Mouse (Mus musculus) myocyte (in vitro differentiated cells): ENCODE measurements at regions not wholly inside any gene's neighbourhood (a gene's known extent, or its start where the extent isn't known, plus 50 kb on each side); places are given as distances from the start of the nearest gene placed in this dataset.

Source experiments
- H3K27me3 ChIP-seq: one replicate; pipeline ENCODE4 v1.6.1; 2011; ENCODE audit not compliant: control insufficient read depth, insufficient read depth, insufficient read length
- H3K36me3 ChIP-seq: one replicate; pipeline ENCODE4 v1.6.1; 2011; ENCODE audit not compliant: control insufficient read depth, insufficient read depth
- H3K4me2 ChIP-seq: one replicate; pipeline ENCODE4 v1.6.1; 2011; ENCODE audit warnings: low read depth, control low read depth
- H3K4me3 ChIP-seq: one replicate; pipeline ENCODE4 v1.5.1; 2011; ENCODE audit warnings: mild to moderate bottlenecking, control low read depth, moderate library complexity
- H3K79me2 ChIP-seq: one replicate; pipeline ENCODE4 v1.6.1; 2011; ENCODE audit not compliant: control insufficient read depth, insufficient read depth
- H3ac ChIP-seq: one replicate; pipeline ENCODE4 v1.6.1; 2011; ENCODE audit not compliant: control insufficient read depth, insufficient read length
- CEBPB ChIP-seq: IDR thresholded peaks from 2 replicates; pipeline ENCODE4 v1.6.1; 2011; ENCODE audit warnings: mild to moderate bottlenecking, moderate library complexity; ENCODE audit not compliant: poor library complexity, insufficient read depth, severe bottlenecking
- E2F4 ChIP-seq: IDR thresholded peaks from one replicate; pipeline ENCODE4 v1.6.1; 2011; ENCODE audit warnings: mild to moderate bottlenecking, control low read depth, moderate library complexity; ENCODE audit not compliant: insufficient read depth
- MAX ChIP-seq: IDR thresholded peaks from one replicate; pipeline ENCODE4 v1.6.1; 2011; ENCODE audit warnings: low read depth, mild to moderate bottlenecking, control low read depth
- MYOD1 ChIP-seq, 3 experiments: IDR thresholded peaks; one replicate each; pipeline ENCODE4 v1.6.1; 2011; ENCODE audit warnings: control low read depth in 2 of 3, low read depth in 2 of 3, mild to moderate bottlenecking in 2 of 3, moderate library complexity in 1 of 3; ENCODE audit not compliant: insufficient read length in 2 of 3, control insufficient read depth in 1 of 3
- MYOG ChIP-seq, 3 experiments: IDR thresholded peaks; one replicate each; pipeline ENCODE4 v1.6.1; 2011; ENCODE audit warnings: control low read depth in 2 of 3, low read depth in 2 of 3, mild to moderate bottlenecking in 2 of 3; ENCODE audit not compliant: insufficient read length in 2 of 3, control insufficient read depth in 1 of 3, insufficient read depth in 1 of 3
- POLR2A ChIP-seq: IDR thresholded peaks from one replicate; pipeline ENCODE4 v1.6.1; 2011; ENCODE audit warnings: low read depth, mild to moderate bottlenecking, control low read depth, moderate library complexity; ENCODE audit not compliant: insufficient read length
- POLR2AphosphoS2 ChIP-seq: IDR thresholded peaks from one replicate; pipeline ENCODE4 v1.6.1; 2011; ENCODE audit warnings: low read depth, control low read depth; ENCODE audit not compliant: insufficient read length
- REST ChIP-seq: IDR thresholded peaks from one replicate; pipeline ENCODE4 v1.6.1; 2011; ENCODE audit warnings: mild to moderate bottlenecking, control low read depth, moderate library complexity; ENCODE audit not compliant: insufficient read depth, insufficient read length
- SRF ChIP-seq: IDR thresholded peaks from one replicate; pipeline ENCODE4 v1.6.1; 2011; ENCODE audit warnings: low read depth; ENCODE audit not compliant: control insufficient read depth, insufficient read length
- TCF12 ChIP-seq: IDR thresholded peaks from one replicate; pipeline ENCODE4 v1.6.1; 2011; ENCODE audit warnings: mild to moderate bottlenecking, control low read depth; ENCODE audit not compliant: poor library complexity, insufficient read depth, severe bottlenecking
- TCF3 ChIP-seq: IDR thresholded peaks from one replicate; pipeline ENCODE4 v1.6.1; 2011; ENCODE audit warnings: low read depth, control low read depth; ENCODE audit not compliant: insufficient read length
- USF1 ChIP-seq: IDR thresholded peaks from one replicate; pipeline ENCODE4 v1.6.1; 2011; ENCODE audit warnings: low read depth, mild to moderate bottlenecking, control low read depth, moderate library complexity

DNA sequence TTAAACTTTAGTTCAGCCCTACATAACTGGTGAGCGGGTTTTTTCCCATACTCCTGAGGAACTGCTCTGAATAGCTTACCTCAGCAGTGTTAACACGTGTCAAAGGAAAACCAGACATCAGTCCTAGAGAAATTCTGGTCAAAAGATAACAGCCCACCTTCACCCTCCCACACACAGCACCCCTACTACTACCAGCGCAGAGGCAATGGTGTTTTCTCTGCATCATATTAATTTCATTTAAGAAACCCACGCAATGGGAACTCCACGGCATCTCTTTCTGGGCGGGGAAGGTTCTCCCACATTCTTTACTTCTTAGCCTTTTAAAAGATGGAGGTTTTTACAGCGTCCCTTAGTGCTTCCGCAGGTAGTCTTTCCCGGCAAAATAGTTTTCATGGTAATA lies 172.7 kb upstream of the Arid2 start:
- no peak overlapping the region for H3K4me2 ChIP-seq
- no peak overlapping the region for H3ac ChIP-seq
- H3K79me2 ChIP-seq = no peaks in the 10 kb centered on the region
- no peaks in the 10 kb centered on the region for H3K27me3 ChIP-seq
- no peak for TF ChIP-seq POLR2A
- TF ChIP-seq POLR2AphosphoS2 = no peak
- TF ChIP-seq REST = no peak
- TF ChIP-seq E2F4 = no peak
- TF ChIP-seq TCF12 = no peak
- no peak for TF ChIP-seq USF1
- no peak overlapping the region for H3K4me3 ChIP-seq
- H3K36me3 ChIP-seq = no peaks in the 10 kb centered on the region

- no peak overlapping the region for H3K4me2 ChIP-seq
- H3K36me3 ChIP-seq = no peaks in the 10 kb centered on the region
- TF ChIP-seq E2F4 = no peak
- no peak for TF ChIP-seq POLR2A
- no peak for TF ChIP-seq CEBPB
- TF ChIP-seq MYOG (IDR thresholded peaks at IDR 0.05; ENCODE audit: control insufficient read depth in 1 of 3, insufficient read depth in 1 of 3, insufficient read length in 2 of 3, low read depth in 2 of 3) = no peak
- TF ChIP-seq TCF3 = no peak
- no peak for TF ChIP-seq MYOD1 (IDR thresholded peaks at IDR 0.05; ENCODE audit: control insufficient read depth in 1 of 3, insufficient read length in 2 of 3, low read depth in 2 of 3)
- TF ChIP-seq MAX = no peak
- TF ChIP-seq USF1 = no peak
- no peak for TF ChIP-seq POLR2AphosphoS2
- TF ChIP-seq REST = no peak
- no peaks in the 10 kb centered on the region for H3K27me3 ChIP-seq
- H3K4me3 ChIP-seq = no peak overlapping the region
- no peaks in the 10 kb centered on the region for H3K79me2 ChIP-seq
- H3ac ChIP-seq = no peak overlapping the region
These were observed 172.1 kb upstream of the Arid2 start for GRCm38 (mm10) chr15:96115196-96115595.

DNA sequence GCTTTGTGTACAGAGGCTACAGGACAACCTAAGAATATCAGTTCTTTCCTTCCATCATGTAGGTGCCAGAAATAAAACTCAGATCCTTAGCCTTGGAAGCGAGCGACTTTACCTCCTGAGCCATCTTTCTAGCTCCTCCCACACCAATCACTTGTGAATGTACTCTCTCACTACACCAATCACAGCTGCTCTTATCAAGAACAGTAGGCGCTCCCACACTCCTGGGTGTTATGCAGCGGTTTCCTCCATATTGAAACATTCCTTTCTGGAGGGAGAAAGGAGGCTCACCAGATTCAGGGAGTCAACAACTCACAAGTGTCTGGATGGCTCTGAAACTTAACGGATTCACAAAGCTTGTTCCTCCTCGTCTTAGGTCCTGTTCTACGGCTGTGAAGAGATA lies 168.1 kb upstream of the Arid2 start:
- Histone ChIP-seq H3K4me3 (no peak overlapping the region), H3K36me3 (no peaks in the 10 kb centered on the region), H3K79me2 (no peaks in the 10 kb centered on the region), H3K4me2 (no peak overlapping the region), H3ac (no peak overlapping the region), H3K27me3 (no peaks in the 10 kb centered on the region)
- TF ChIP-seq POLR2A = no peak
- no peak for TF ChIP-seq E2F4
- no peak for TF ChIP-seq MAX
- TF ChIP-seq CEBPB = no peak
- TF ChIP-seq MYOD1 (IDR thresholded peaks at IDR 0.05; ENCODE audit: control insufficient read depth in 1 of 3, insufficient read length in 2 of 3, low read depth in 2 of 3) = no peak
- no peak for TF ChIP-seq TCF3
- TF ChIP-seq USF1 = no peak
- TF ChIP-seq TCF12 = no peak
- TF ChIP-seq POLR2AphosphoS2 = no peak
- TF ChIP-seq REST = no peak
- TF ChIP-seq MYOG (IDR thresholded peaks at IDR 0.05; ENCODE audit: control insufficient read depth in 1 of 3, insufficient read depth in 1 of 3, insufficient read length in 2 of 3, low read depth in 2 of 3) = no peak
- TF ChIP-seq SRF = no peak

DNA sequence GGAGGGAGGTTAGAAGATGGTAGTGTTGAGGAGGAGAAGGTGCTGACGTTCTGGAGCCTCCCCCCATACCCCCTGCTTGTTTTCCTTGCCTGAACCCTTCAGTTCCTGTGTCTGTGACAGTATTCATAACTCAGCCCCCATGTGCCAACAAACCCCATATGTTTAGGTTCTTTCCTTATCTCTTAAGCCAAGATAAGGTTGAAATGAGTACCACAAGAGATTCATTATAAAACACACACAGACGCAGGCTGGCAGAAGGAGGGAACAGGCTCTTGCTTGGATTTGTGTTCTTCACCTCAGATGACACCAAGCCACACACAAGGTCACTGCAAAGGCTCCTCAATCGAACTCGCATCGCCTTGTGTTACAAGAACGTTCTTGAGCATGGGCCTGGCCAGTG lies 162.9 kb upstream of the Arid2 start:
- H3ac ChIP-seq = no peak overlapping the region
- no peak for TF ChIP-seq E2F4
- TF ChIP-seq POLR2AphosphoS2 = no peak
- no peak for TF ChIP-seq CEBPB
- no peak for TF ChIP-seq MAX
- no peak for TF ChIP-seq MYOD1 (IDR thresholded peaks at IDR 0.05; ENCODE audit: control insufficient read depth in 1 of 3, insufficient read length in 2 of 3, low read depth in 2 of 3)
- TF ChIP-seq POLR2A = no peak
- TF ChIP-seq TCF3 = no peak
- no peak for TF ChIP-seq REST
- no peak for TF ChIP-seq SRF
- no peak for TF ChIP-seq TCF12
- no peaks in the 10 kb centered on the region for H3K79me2 ChIP-seq
- no peak overlapping the region for H3K4me2 ChIP-seq
- H3K27me3 ChIP-seq = no peaks in the 10 kb centered on the region
- H3K36me3 ChIP-seq = no peaks in the 10 kb centered on the region
- H3K4me3 ChIP-seq = no peak overlapping the region

DNA sequence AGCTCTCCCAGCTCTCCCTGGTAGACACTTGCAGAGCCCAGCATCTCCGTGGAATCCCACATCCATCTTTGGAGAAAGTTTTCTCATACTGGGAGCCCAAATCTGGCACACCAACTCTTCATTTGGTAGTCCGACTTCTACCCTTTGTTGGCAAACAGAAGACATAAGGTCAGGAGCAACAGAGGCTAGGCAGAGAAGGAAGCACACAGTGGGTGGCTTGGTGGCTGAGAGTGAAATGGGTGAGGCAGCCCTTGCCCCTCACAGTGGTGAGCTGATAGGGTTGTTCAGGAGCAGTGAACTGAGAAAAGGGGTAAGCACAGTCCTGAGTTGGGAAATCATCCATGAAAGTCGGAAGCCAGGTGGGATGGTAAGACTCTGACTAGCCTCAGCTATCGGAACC lies 157.6 kb upstream of the Arid2 start:
- Histone ChIP-seq H3K4me3 (no peak overlapping the region), H3K79me2 (no peaks in the 10 kb centered on the region), H3K36me3 (no peaks in the 10 kb centered on the region), H3K4me2 (no peak overlapping the region), H3K27me3 (no peaks in the 10 kb centered on the region), H3ac (no peak overlapping the region)
- TF ChIP-seq REST (no peak), MYOG (IDR thresholded peaks at IDR 0.05; ENCODE audit: control insufficient read depth in 1 of 3, insufficient read depth in 1 of 3, insufficient read length in 2 of 3, low read depth in 2 of 3) (no peak), MYOD1 (IDR thresholded peaks at IDR 0.05; ENCODE audit: control insufficient read depth in 1 of 3, insufficient read length in 2 of 3, low read depth in 2 of 3) (no peak), SRF (no peak), POLR2A (no peak), E2F4 (no peak)
